Mouse (Mus musculus) midbrain, embryonic 16.5 days (tissue): ENCODE results near the gene A830005F24Rik. TPM values are rescaled to one million over a fixed set of nuclear protein-coding genes. Genes with fewer than 3 reads are reported as not detected.
A peak's percentile ranks its signal among the peaks of the same experiment; 100 is the strongest.
"Not testable (repeated sequence)": the region's sequence is repeated elsewhere in the genome, so short reads cannot be mapped to it uniquely, and the experiment has no call there.

ENCODE experiments used
- ATAC-seq: fragments of 200-750 bp; cut with Nextera tagmentation; 2 replicates; pipeline ENCODE4 v1.8.0; 2017; ENCODE audit warnings: moderate TSS enrichment
- H3K27ac ChIP-seq: fragments of 300-500 bp; sonication (generic); 2 replicates; pipeline ENCODE4 v1.5.1; 2014; ENCODE audit warnings: mild to moderate bottlenecking, low read length, mixed read lengths
- H3K27me3 ChIP-seq: fragments of 300-500 bp; sonication (generic); 2 replicates; pipeline ENCODE4 v1.6.1; 2014; ENCODE audit warnings: low read depth, low read length, mixed read lengths; ENCODE audit not compliant: control insufficient read depth, insufficient read depth
- H3K36me3 ChIP-seq: fragments of 300-500 bp; sonication (generic); 2 replicates; pipeline ENCODE4 v1.6.1; 2014; ENCODE audit warnings: mild to moderate bottlenecking, low read length, moderate library complexity, mixed read lengths; ENCODE audit not compliant: control insufficient read depth, insufficient read depth
- H3K4me1 ChIP-seq: fragments of 300-500 bp; sonication (generic); 2 replicates; pipeline ENCODE4 v1.6.1; 2014; ENCODE audit warnings: mild to moderate bottlenecking, low read length, mixed read lengths; ENCODE audit not compliant: control insufficient read depth, insufficient read depth
- H3K4me2 ChIP-seq: fragments of 300-500 bp; sonication (generic); 2 replicates; pipeline ENCODE4 v1.6.1; 2014; ENCODE audit warnings: mild to moderate bottlenecking, low read length, mixed read lengths
- H3K4me3 ChIP-seq: fragments of 300-500 bp; sonication (generic); 2 replicates; pipeline ENCODE4 v1.5.1; 2014; ENCODE audit warnings: low read depth, mild to moderate bottlenecking, low read length, moderate library complexity, mixed read lengths
- H3K9ac ChIP-seq: fragments of 300-500 bp; sonication (generic); 2 replicates; pipeline ENCODE4 v1.6.1; 2014; ENCODE audit warnings: low read depth, low read length, mixed read lengths
- H3K9me3 ChIP-seq: fragments of 300-500 bp; sonication (generic); replicated peaks from 2 replicates; pipeline ENCODE4 v1.6.1; 2014; ENCODE audit warnings: mild to moderate bottlenecking, low read length, mixed read lengths; ENCODE audit not compliant: control insufficient read depth, poor library complexity, severe bottlenecking
- WGBS: fragments of 180-500 bp; shearing (Covaris S2); extraction: QIAGEN DNeasy Blood & Tissue Kit; methylation state at CpG from one replicate; pipeline ENCODE4 v1.1.7; 2014; 5-methylcytosine and 5-hydroxymethylcytosine counted together
- polyA plus RNA-seq: library from polyadenylated mRNA; unstranded; fragments of >200 nt; fragmentation: Nextera tagmentation; extraction: Ambion mirVana; gene quantifications from 2 replicates; pipeline ENCODE4 v1.2.1, GENCODE M21; 2015

Gene A830005F24Rik
- polyA plus RNA-seq, 1 experiment from 2014 or later, result 3.4 TPM

- peak overlapping the region; percentile 77 for H3K27ac ChIP-seq
- ATAC-seq, result no peak
Observed at GRCm38 (mm10) chr13:48498676-48499075, 14.7 kb upstream of the A830005F24Rik start.

GRCm38 (mm10) chr13:48502422-48502821 lies 10.9 kb upstream of the A830005F24Rik start:
- Histone ChIP-seq H3K4me3 (no peak overlapping the region), H3K36me3 (peaks cover 24% of the 10 kb centered on the region), H3K9ac (no peak overlapping the region), H3K9me3 (peaks cover 5% of the 10 kb centered on the region; the same call in 1 of the 2 replicates), H3K4me2 (no peak overlapping the region), H3K4me1 (peaks cover 10% of the 10 kb centered on the region), H3K27ac (no peak overlapping the region), H3K27me3 (no peaks in the 10 kb centered on the region)
- WGBS, result 73% methylated on average over 5 of the region's 5 CpGs
- no peak for ATAC-seq

More at GRCm38 (mm10) chr13:48498676-48499075, 14.7 kb upstream of the A830005F24Rik start:
- 73% methylated on average over 4 of the region's 4 CpGs for WGBS
- H3K9me3 ChIP-seq, result peaks cover 8% of the 10 kb centered on the region; the same call in 1 of the 2 replicates
- H3K4me1 ChIP-seq, result peaks cover 13% of the 10 kb centered on the region
- no peak overlapping the region for H3K9ac ChIP-seq
- no peak overlapping the region for H3K4me3 ChIP-seq
- no peaks in the 10 kb centered on the region for H3K27me3 ChIP-seq
- H3K4me2 ChIP-seq, result no peak overlapping the region
- H3K36me3 ChIP-seq, result peaks cover 15% of the 10 kb centered on the region

- H3K9ac ChIP-seq, result no peak overlapping the region
- peaks cover 10% of the 10 kb centered on the region for H3K4me1 ChIP-seq
- no peak overlapping the region for H3K4me2 ChIP-seq
- H3K4me3 ChIP-seq, result no peak overlapping the region
- no peaks in the 10 kb centered on the region for H3K27me3 ChIP-seq
- WGBS, result 96% methylated on average over 9 of the region's 9 CpGs
- no peaks in the 10 kb centered on the region for H3K9me3 ChIP-seq
- H3K27ac ChIP-seq, result no peak overlapping the region
- peaks cover 16% of the 10 kb centered on the region for H3K36me3 ChIP-seq
- no peak for ATAC-seq
Observed at GRCm38 (mm10) chr13:48508661-48509060, 4.7 kb upstream of the A830005F24Rik start.

- no peak for ATAC-seq
- H3K27ac ChIP-seq, result no peak overlapping the region
- peaks cover 10% of the 10 kb centered on the region for H3K4me1 ChIP-seq
- 86% methylated on average over 4 of the region's 4 CpGs for whole genome bisulfite sequencing
- no peaks in the 10 kb centered on the region for H3K27me3 ChIP-seq
- no peak overlapping the region for H3K4me3 ChIP-seq
- H3K36me3 ChIP-seq, result no peaks in the 10 kb centered on the region
- H3K9me3 ChIP-seq, result 0 out of 2 replicates have a peak, but pooled peaks cover 3% of the 10 kb centered on the region
- no peak overlapping the region for H3K9ac ChIP-seq
- H3K4me2 ChIP-seq, result no peak overlapping the region
Observed at GRCm38 (mm10) chr13:48515861-48516260, 2.5 kb downstream of the A830005F24Rik start.

GRCm38 (mm10) chr13:48519122-48519521 lies 5.8 kb downstream of the A830005F24Rik start:
- not testable (repeated sequence) for H3K9me3 ChIP-seq, ATAC-seq, H3K9ac ChIP-seq, H3K4me3 ChIP-seq, H3K27me3 ChIP-seq, H3K4me2 ChIP-seq, H3K27ac ChIP-seq, H3K4me1 ChIP-seq, H3K36me3 ChIP-seq

- 81% methylated on average over 5 of the region's 5 CpGs for WGBS
- no peak for ATAC-seq
Observed at GRCm38 (mm10) chr13:48525745-48526144, 12.4 kb downstream of the A830005F24Rik start.

GRCm38 (mm10) chr13:48528123-48528871 lies 14.9 kb downstream of the A830005F24Rik start:
- Histone ChIP-seq H3K36me3 (no peaks in the 10 kb centered on the region), H3K4me3 (no peak overlapping the region), H3K4me1 (0 out of 2 replicates have a peak, but pooled peaks cover 2% of the 10 kb centered on the region), H3K27me3 (no peaks in the 10 kb centered on the region), H3K27ac (no peak overlapping the region), H3K9me3 (no peaks in the 10 kb centered on the region), H3K4me2 (no peak overlapping the region), H3K9ac (no peak overlapping the region)
- WGBS, result 56% methylated on average over 15 of the region's 15 CpGs
- ATAC-seq, result peak; percentile 81

More at GRCm38 (mm10) chr13:48525745-48526144, 12.4 kb downstream of the A830005F24Rik start:
- no peak overlapping the region for H3K27ac ChIP-seq
- no peaks in the 10 kb centered on the region for H3K9me3 ChIP-seq
- H3K9ac ChIP-seq, result no peak overlapping the region
- 0 out of 2 replicates have a peak, but pooled peaks cover 2% of the 10 kb centered on the region for H3K4me1 ChIP-seq
- H3K4me2 ChIP-seq, result no peak overlapping the region
- H3K4me3 ChIP-seq, result no peak overlapping the region
- H3K36me3 ChIP-seq, result no peaks in the 10 kb centered on the region
- H3K27me3 ChIP-seq, result no peaks in the 10 kb centered on the region

GRCm38 (mm10) chr13:48529028-48529427 lies 15.7 kb downstream of the A830005F24Rik start:
- Histone ChIP-seq H3K4me3 (no peak overlapping the region), H3K36me3 (no peaks in the 10 kb centered on the region), H3K4me1 (0 out of 2 replicates have a peak, but pooled peaks cover 2% of the 10 kb centered on the region), H3K4me2 (no peak overlapping the region), H3K9me3 (no peaks in the 10 kb centered on the region), H3K27ac (no peak overlapping the region), H3K27me3 (no peaks in the 10 kb centered on the region), H3K9ac (no peak overlapping the region)
- ATAC-seq, result no peak
- WGBS, result 52% methylated on average over 2 of the region's 2 CpGs

- 0 out of 2 replicates have a peak, but pooled peaks cover 2% of the 10 kb centered on the region for H3K4me1 ChIP-seq
- no peak for ATAC-seq
- 86% methylated on average over 2 of the region's 2 CpGs for WGBS
Observed at GRCm38 (mm10) chr13:48530685-48531084, 17.3 kb downstream of the A830005F24Rik start.

More at GRCm38 (mm10) chr13:48530685-48531084, 17.3 kb downstream of the A830005F24Rik start:
- Histone ChIP-seq H3K36me3 (no peaks in the 10 kb centered on the region), H3K9me3 (no peaks in the 10 kb centered on the region), H3K4me3 (no peak overlapping the region), H3K9ac (no peak overlapping the region), H3K27me3 (no peaks in the 10 kb centered on the region), H3K27ac (no peak overlapping the region), H3K4me2 (no peak overlapping the region)
